Mouse (Mus musculus): ENCODE measurements around the gene Irf1. TPM values are rescaled to one million over a fixed set of nuclear protein-coding genes. Genes with fewer than 3 reads are reported as not detected.

The Irf1 gene
- polyA plus RNA-seq, 1 experiment from 2014 or later: 27.9 TPM

GRCm38 (mm10) chr11:53762827-53763495 is 6.9 kb upstream of the Irf1 start:
- Histone ChIP-seq H3K4me1 (peaks cover 56% of the 10 kb centered on the region), H3K9me3 (no peaks in the 10 kb centered on the region), H3K36me3 (no peaks in the 10 kb centered on the region), H3K27ac (peak overlapping the region; percentile 97), H3K9ac (peak overlapping the region; percentile 13; the same call in 1 of the 2 replicates), H3K4me3 (replicated peaks) (peak overlapping the region; percentile 35), H3K4me2 (peak overlapping the region; percentile 77), H3K27me3 (replicated peaks) (no peaks in the 10 kb centered on the region)
- 3% methylated on average over 23 of the region's 23 CpGs for WGBS
- ATAC-seq (ENCODE audit: insufficient read depth, low FRiP score, low read depth): peak; percentile 38

DNA sequence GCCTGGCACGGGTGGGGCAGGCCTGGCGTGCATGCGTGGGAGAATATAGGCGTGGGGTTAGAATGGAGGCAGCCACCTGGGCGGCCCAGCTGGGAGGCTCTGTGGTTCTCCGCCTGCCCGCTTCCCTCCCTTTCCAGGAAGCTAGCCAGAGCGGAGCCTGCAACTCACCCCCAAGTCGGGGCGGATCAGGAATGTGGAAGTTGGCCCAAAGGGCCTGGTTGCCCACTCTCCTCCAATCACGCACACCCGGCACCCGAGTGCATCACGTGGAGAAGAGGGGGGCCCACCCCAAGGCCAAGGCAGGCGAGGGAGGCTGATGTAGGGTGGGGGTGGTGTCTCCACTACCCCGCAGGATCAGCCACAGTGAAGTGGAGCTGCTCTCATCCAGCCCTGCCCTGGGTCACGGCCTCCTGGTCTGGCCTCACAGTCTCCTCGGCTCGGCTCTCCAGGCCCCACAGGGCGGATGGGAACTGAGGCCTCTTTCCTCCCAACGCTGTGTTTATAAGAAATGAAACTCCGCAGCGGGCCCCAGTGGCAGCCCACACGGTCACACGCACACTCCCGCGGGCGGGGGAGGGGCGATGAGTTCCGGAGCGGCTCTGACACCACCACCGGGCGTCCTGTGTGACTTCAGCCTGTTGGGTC is 6.2 kb upstream of the Irf1 start:
- 1% methylated on average over 33 of the region's 33 CpGs for WGBS
- peak overlapping the region; percentile 97 for H3K27ac ChIP-seq
- no peaks in the 10 kb centered on the region for H3K9me3 ChIP-seq
- no peaks in the 10 kb centered on the region for H3K27me3 ChIP-seq (replicated peaks)
- peak overlapping the region; percentile 77 for H3K4me2 ChIP-seq
- peaks cover 52% of the 10 kb centered on the region for H3K4me1 ChIP-seq
- no peaks in the 10 kb centered on the region for H3K36me3 ChIP-seq
- H3K4me3 ChIP-seq (replicated peaks): peak overlapping the region; percentile 35
- ATAC-seq (ENCODE audit: insufficient read depth, low FRiP score, low read depth): peak; percentile 79
- H3K9ac ChIP-seq: peak overlapping the region; percentile 16; the same call in 1 of the 2 replicates

- Histone ChIP-seq H3K9me3 (no peaks in the 10 kb centered on the region), H3K4me3 (replicated peaks) (no peak overlapping the region), H3K4me1 (peaks cover 44% of the 10 kb centered on the region), H3K27ac (peak overlapping the region; percentile 97), H3K4me2 (no peak overlapping the region), H3K9ac (no peak overlapping the region), H3K36me3 (no peaks in the 10 kb centered on the region), H3K27me3 (replicated peaks) (no peaks in the 10 kb centered on the region)
- 60% methylated on average over 5 of the region's 5 CpGs for WGBS
- no peak for ATAC-seq (ENCODE audit: insufficient read depth, low FRiP score, low read depth)
Measured at GRCm38 (mm10) chr11:53764581-53764980, 5.2 kb upstream of the Irf1 start.

GRCm38 (mm10) chr11:53768422-53769184 is 1.2 kb upstream of the Irf1 start:
- Histone ChIP-seq H3K4me2 (no peak overlapping the region), H3K4me3 (replicated peaks) (no peak overlapping the region)

DNA sequence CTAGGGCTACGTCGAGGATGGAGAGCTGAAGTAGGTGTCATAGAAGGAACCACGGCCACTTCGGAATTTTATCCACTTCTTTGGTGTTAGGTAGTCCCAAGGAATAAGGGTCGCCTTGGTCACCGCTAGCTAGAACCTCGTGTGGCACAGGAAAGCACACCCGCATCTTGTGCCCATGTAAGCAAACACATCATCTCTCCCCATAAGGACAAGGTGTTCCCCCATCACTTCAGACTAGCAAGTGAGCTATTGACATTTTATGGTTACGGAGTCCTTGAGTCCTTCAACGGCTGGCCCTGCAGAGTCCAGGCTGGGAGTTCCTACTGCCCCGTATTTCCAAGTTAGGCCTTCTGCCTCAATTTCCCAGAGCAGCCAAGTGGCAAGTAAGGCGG is 633 bp upstream of the Irf1 start:
- H3K9ac ChIP-seq: no peak overlapping the region
- H3K36me3 ChIP-seq: no peaks in the 10 kb centered on the region
- no peaks in the 10 kb centered on the region for H3K27me3 ChIP-seq (replicated peaks)
- H3K4me2 ChIP-seq: peak overlapping the region; percentile 87
- H3K9me3 ChIP-seq: no peaks in the 10 kb centered on the region
- peaks cover 17% of the 10 kb centered on the region; the same call in 1 of the 2 replicates for H3K4me1 ChIP-seq
- 59% methylated on average over 12 of the region's 12 CpGs for WGBS
- peak overlapping the region; percentile 92 for H3K4me3 ChIP-seq (replicated peaks)
- H3K27ac ChIP-seq: peak overlapping the region; percentile 40; the same call in 1 of the 2 replicates
- no peak for ATAC-seq (ENCODE audit: insufficient read depth, low FRiP score, low read depth)

More at GRCm38 (mm10) chr11:53768422-53769184, 1.2 kb upstream of the Irf1 start:
- Histone ChIP-seq H3K4me1 (peaks cover 22% of the 10 kb centered on the region), H3K36me3 (no peaks in the 10 kb centered on the region), H3K27ac (no peak overlapping the region), H3K9ac (no peak overlapping the region), H3K9me3 (no peaks in the 10 kb centered on the region), H3K27me3 (replicated peaks) (no peaks in the 10 kb centered on the region)
- ATAC-seq (ENCODE audit: insufficient read depth, low FRiP score, low read depth): no peak
- 76% methylated on average over 13 of the region's 13 CpGs for WGBS

GRCm38 (mm10) chr11:53770125-53770791 is 444 bp downstream of the Irf1 start:
- no peaks in the 10 kb centered on the region for H3K27me3 ChIP-seq (replicated peaks)
- H3K9ac ChIP-seq: peak overlapping the region; percentile 73
- H3K9me3 ChIP-seq: no peaks in the 10 kb centered on the region
- peak overlapping the region; percentile 87 for H3K4me2 ChIP-seq
- H3K4me3 ChIP-seq (replicated peaks): peak overlapping the region; percentile 92
- no peaks in the 10 kb centered on the region for H3K36me3 ChIP-seq
- WGBS: 1% methylated on average over 75 of the region's 75 CpGs
- H3K27ac ChIP-seq: peak overlapping the region; percentile 90
- ATAC-seq (ENCODE audit: insufficient read depth, low FRiP score, low read depth): peak; percentile 77
- H3K4me1 ChIP-seq: peaks cover 11% of the 10 kb centered on the region; the same call in 1 of the 2 replicates

GRCm38 (mm10) chr11:53771001-53771744 is 1.4 kb downstream of the Irf1 start:
- Histone ChIP-seq H3K4me1 (peaks cover 11% of the 10 kb centered on the region; the same call in 1 of the 2 replicates), H3K27me3 (replicated peaks) (no peaks in the 10 kb centered on the region), H3K9me3 (no peaks in the 10 kb centered on the region), H3K4me2 (peak overlapping the region; percentile 87), H3K4me3 (replicated peaks) (peak overlapping the region; percentile 92), H3K36me3 (0 out of 2 replicates have a peak, but pooled peaks cover under 1% of the 10 kb centered on the region), H3K9ac (0 out of 2 replicates have a peak overlapping the region, but pooled peaks have one; percentile 26), H3K27ac (no peak overlapping the region; the same call in 1 of the 2 replicates)
- 71% methylated on average over 11 of the region's 11 CpGs for WGBS
- no peak for ATAC-seq (ENCODE audit: insufficient read depth, low FRiP score, low read depth)

DNA sequence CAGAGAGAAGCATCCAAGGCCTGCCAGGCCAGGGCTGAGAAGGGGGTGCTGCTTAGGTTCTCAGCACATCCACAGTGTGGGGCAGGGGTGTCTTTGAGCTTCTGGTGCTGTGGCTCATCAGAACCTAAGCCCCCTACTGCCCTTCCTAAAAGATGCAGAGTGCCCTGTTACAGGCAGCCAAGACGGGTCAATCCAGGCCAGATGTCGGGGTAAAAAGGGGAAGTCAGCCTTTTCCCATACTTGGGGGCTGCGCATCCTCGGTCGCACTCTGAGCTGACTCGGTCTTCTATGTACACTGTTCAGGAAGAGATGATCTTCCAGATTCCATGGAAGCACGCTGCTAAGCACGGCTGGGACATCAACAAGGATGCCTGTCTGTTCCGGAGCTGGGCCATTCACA is 2.7 kb downstream of the Irf1 start:
- 0 out of 2 replicates have a peak, but pooled peaks cover 8% of the 10 kb centered on the region for H3K36me3 ChIP-seq
- no peak overlapping the region for H3K9ac ChIP-seq
- 76% methylated on average over 9 of the region's 9 CpGs for WGBS
- no peak overlapping the region for H3K27ac ChIP-seq
- H3K9me3 ChIP-seq: no peaks in the 10 kb centered on the region
- no peak for ATAC-seq (ENCODE audit: insufficient read depth, low FRiP score, low read depth)
- H3K4me3 ChIP-seq (replicated peaks): no peak overlapping the region
- H3K4me2 ChIP-seq: no peak overlapping the region
- H3K4me1 ChIP-seq: peaks cover 11% of the 10 kb centered on the region; the same call in 1 of the 2 replicates
- H3K27me3 ChIP-seq (replicated peaks): no peaks in the 10 kb centered on the region

GRCm38 (mm10) chr11:53773087-53773486 is 3.3 kb downstream of the Irf1 start, which contains the start of gene Gm17334:
TSS of gene Gm17334 (minus strand) at chr11:53773187.
- 0 out of 2 replicates have a peak, but pooled peaks cover 8% of the 10 kb centered on the region for H3K36me3 ChIP-seq
- peaks cover 11% of the 10 kb centered on the region; the same call in 1 of the 2 replicates for H3K4me1 ChIP-seq
- H3K4me2 ChIP-seq: 0 out of 2 replicates have a peak within 1 kb of the TSS, but pooled peaks have one; percentile 87
- no peaks in the 10 kb centered on the region for H3K9me3 ChIP-seq
- no peaks in the 10 kb centered on the region for H3K27me3 ChIP-seq (replicated peaks)
- H3K27ac ChIP-seq: no peak within 1 kb of the TSS
- H3K9ac ChIP-seq: no peak within 1 kb of the TSS
- H3K4me3 ChIP-seq (replicated peaks): no peak within 1 kb of the TSS
- ATAC-seq (ENCODE audit: insufficient read depth, low FRiP score, low read depth): no peak
- WGBS: 90% methylated on average over 5 of the region's 5 CpGs

DNA sequence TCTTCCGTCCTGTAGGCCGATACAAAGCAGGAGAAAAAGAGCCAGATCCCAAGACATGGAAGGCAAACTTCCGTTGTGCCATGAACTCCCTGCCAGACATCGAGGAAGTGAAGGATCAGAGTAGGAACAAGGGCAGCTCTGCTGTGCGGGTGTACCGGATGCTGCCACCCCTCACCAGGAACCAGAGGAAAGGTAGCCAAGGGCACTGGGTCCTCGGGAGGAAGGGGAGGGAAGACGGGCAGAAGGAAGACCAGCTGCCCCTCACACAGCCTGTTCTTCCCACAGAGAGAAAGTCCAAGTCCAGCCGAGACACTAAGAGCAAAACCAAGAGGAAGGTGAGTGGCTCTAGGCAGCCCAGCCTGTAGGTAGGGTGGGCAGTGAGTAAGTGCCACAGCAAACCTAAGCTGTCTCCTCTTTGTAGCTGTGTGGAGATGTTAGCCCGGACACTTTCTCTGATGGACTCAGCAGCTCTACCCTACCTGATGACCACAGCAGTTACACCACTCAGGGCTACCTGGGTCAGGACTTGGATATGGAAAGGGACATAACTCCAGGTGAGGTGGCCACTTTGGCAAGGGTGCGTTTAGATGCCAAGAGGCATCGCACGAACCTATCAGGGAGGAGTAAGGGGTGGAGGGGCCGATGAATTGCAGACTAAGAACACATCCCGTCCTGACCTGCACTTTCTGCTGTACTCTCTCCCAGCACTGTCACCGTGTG is 4.0 kb downstream of the Irf1 start:
- no peak overlapping the region for H3K4me3 ChIP-seq (replicated peaks)
- H3K36me3 ChIP-seq: 0 out of 2 replicates have a peak, but pooled peaks cover 8% of the 10 kb centered on the region
- no peaks in the 10 kb centered on the region for H3K27me3 ChIP-seq (replicated peaks)
- no peak overlapping the region for H3K27ac ChIP-seq
- no peak overlapping the region for H3K4me2 ChIP-seq
- WGBS: 87% methylated on average over 16 of the region's 16 CpGs
- H3K4me1 ChIP-seq: peaks cover 11% of the 10 kb centered on the region; the same call in 1 of the 2 replicates
- no peak for ATAC-seq (ENCODE audit: insufficient read depth, low FRiP score, low read depth)
- no peaks in the 10 kb centered on the region for H3K9me3 ChIP-seq
- H3K9ac ChIP-seq: no peak overlapping the region
